Mouse (Mus musculus) myocyte (in vitro differentiated cells): ENCODE measurements around the gene Atad3a.

Experiments
- CEBPB ChIP-seq: IDR thresholded peaks from 2 replicates; pipeline ENCODE4 v1.6.1; 2011; ENCODE audit warnings: mild to moderate bottlenecking, moderate library complexity; ENCODE audit not compliant: poor library complexity, insufficient read depth, severe bottlenecking
- E2F4 ChIP-seq: IDR thresholded peaks from one replicate; pipeline ENCODE4 v1.6.1; 2011; ENCODE audit warnings: mild to moderate bottlenecking, control low read depth, moderate library complexity; ENCODE audit not compliant: insufficient read depth
- MAX ChIP-seq: IDR thresholded peaks from one replicate; pipeline ENCODE4 v1.6.1; 2011; ENCODE audit warnings: low read depth, mild to moderate bottlenecking, control low read depth
- MYOD1 ChIP-seq, 3 experiments: IDR thresholded peaks; one replicate each; pipeline ENCODE4 v1.6.1; 2011; ENCODE audit warnings: control low read depth in 2 of 3, low read depth in 2 of 3, mild to moderate bottlenecking in 2 of 3, moderate library complexity in 1 of 3; ENCODE audit not compliant: insufficient read length in 2 of 3, control insufficient read depth in 1 of 3
- MYOG ChIP-seq, 3 experiments: IDR thresholded peaks; one replicate each; pipeline ENCODE4 v1.6.1; 2011; ENCODE audit warnings: control low read depth in 2 of 3, low read depth in 2 of 3, mild to moderate bottlenecking in 2 of 3; ENCODE audit not compliant: insufficient read length in 2 of 3, control insufficient read depth in 1 of 3, insufficient read depth in 1 of 3
- POLR2A ChIP-seq: IDR thresholded peaks from one replicate; pipeline ENCODE4 v1.6.1; 2011; ENCODE audit warnings: low read depth, mild to moderate bottlenecking, control low read depth, moderate library complexity; ENCODE audit not compliant: insufficient read length
- POLR2AphosphoS2 ChIP-seq: IDR thresholded peaks from one replicate; pipeline ENCODE4 v1.6.1; 2011; ENCODE audit warnings: low read depth, control low read depth; ENCODE audit not compliant: insufficient read length
- USF1 ChIP-seq: IDR thresholded peaks from one replicate; pipeline ENCODE4 v1.6.1; 2011; ENCODE audit warnings: low read depth, mild to moderate bottlenecking, control low read depth, moderate library complexity

GRCm38 (mm10) chr4:155769880-155770512 lies 9.1 kb upstream of the Atad3a start:
- TF ChIP-seq POLR2A = peak; percentile 79
- no peak for TF ChIP-seq MAX
- TF ChIP-seq USF1 = no peak
- TF ChIP-seq MYOD1 (IDR thresholded peaks at IDR 0.05; ENCODE audit: control insufficient read depth in 1 of 3, insufficient read length in 2 of 3, low read depth in 2 of 3) = peak in 1 of 3 experiments; percentile 14
- no peak for TF ChIP-seq CEBPB
- TF ChIP-seq MYOG (IDR thresholded peaks at IDR 0.05; ENCODE audit: control insufficient read depth in 1 of 3, insufficient read depth in 1 of 3, insufficient read length in 2 of 3, low read depth in 2 of 3) = peak in 1 of 3 experiments; percentile 10
- peak; percentile 86 for TF ChIP-seq POLR2AphosphoS2
- no peak for TF ChIP-seq E2F4
